Mouse (Mus musculus): Measurements from ENCODE around the gene Cog8. TPM values are rescaled to one million over a fixed set of nuclear protein-coding genes. Genes with fewer than 3 reads are reported as not detected.
"Not testable (repeated sequence)": the region's sequence is repeated elsewhere in the genome, so short reads cannot be mapped to it uniquely, and the experiment has no call there.

Cog8 gene
- total and polyA plus RNA-seq, 3 experiments = 27.0 to 27.2 TPM; not detected in 1

DNA sequence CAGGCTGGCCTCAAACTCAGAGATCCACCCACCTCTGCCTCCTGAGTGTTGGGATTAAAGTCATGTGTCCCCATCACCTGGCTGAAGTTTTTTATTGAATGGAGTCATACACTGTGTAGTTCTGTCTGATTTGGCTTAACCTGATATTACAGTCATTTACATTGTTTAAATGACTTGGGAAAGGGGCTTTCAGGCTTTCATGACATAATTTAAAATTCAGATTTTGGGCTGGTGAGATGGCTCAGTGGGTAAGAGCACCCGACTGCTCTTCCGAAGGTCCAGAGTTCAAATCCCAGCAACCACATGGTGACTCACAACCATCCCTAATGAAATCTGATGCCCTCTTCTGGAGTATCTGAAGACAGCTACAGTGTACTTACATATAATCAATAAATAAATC is 22.9 kb downstream of the Cog8 start:
- H3K4me3 ChIP-seq (ENCODE audit: control insufficient read depth in 1 of 2, insufficient read depth in 1 of 2, low read depth in 2 of 2, low read length in 2 of 2); H3K9me3 ChIP-seq (replicated peaks; ENCODE audit: insufficient read depth, low read length); H3K27me3 ChIP-seq (ENCODE audit: control insufficient read depth in 1 of 2, insufficient read depth in 2 of 2, low read length in 2 of 2); H3K9ac ChIP-seq (ENCODE audit: control insufficient read depth, low read depth, low read length, poor library complexity, severe bottlenecking); H3K27ac ChIP-seq (ENCODE audit: control insufficient read depth, low read depth, low read length); DNase-seq (ENCODE audit: low read depth, low spot score): not testable (repeated sequence)
- peaks cover 14% of the 10 kb centered on the region for H3K79me2 ChIP-seq (ENCODE audit: control insufficient read depth, insufficient read depth, low read length, poor library complexity)
- H3K36me3 ChIP-seq (ENCODE audit: control insufficient read depth in 1 of 2, insufficient read depth in 2 of 2, low read length in 2 of 2) = peaks cover 1 to 22% of the 10 kb centered on the region in 2 experiments; a peak in 3 of 4 replicates
- peak; percentile 68; the same call in 1 of the 2 replicates for TF ChIP-seq TBP (IDR thresholded peaks at IDR 0.05; ENCODE audit: low read depth, low read length)
- H3K4me1 ChIP-seq (ENCODE audit: control insufficient read depth in 1 of 2, insufficient read depth in 2 of 2, low read length in 2 of 2) = peaks cover 0 to 20% of the 10 kb centered on the region in 2 experiments; a peak in 3 of 4 replicates

DNA sequence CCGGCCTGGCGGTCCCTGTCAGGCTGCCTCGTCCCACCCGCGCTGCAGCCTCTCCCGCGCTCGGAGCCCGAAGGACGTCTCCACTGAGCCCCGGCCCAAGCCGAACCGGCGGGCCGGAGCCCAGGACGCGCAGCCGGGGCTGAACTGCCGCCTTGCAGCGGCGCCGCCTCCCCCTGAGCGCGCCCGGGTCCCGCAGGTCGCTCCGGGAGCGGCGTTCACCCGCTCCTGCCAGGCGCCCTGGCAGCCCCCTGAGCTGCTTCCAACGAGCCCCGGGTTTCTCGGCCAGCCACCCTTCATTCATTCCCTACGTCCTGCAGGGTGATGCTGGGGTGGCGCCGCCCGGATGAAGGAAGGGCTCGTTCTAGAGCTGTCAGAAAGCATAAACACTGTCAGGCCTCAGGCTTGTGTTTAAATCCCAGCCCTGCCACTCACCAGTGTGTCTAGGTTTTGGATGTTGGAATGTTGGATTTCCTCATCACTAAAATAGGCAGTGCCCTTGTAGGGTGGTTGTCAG is 24.9 kb downstream of the Cog8 start:
- TF ChIP-seq CTCF (IDR thresholded peaks at IDR 0.05 in 2 of 3, conservative IDR thresholded peaks at IDR 0.05 in 1 of 3; ENCODE audit: control insufficient read depth in 1 of 3, insufficient read depth in 1 of 3, low read depth in 2 of 3, low read length in 3 of 3, poor library complexity in 1 of 3, severe bottlenecking in 1 of 3) = no peak
- TF ChIP-seq UBTF (IDR thresholded peaks at IDR 0.05; ENCODE audit: borderline replicate concordance, insufficient read depth, low read depth, low read length) = no peak
- TF ChIP-seq MAX (IDR thresholded peaks at IDR 0.05; ENCODE audit: low read length) = no peak
- no peak for TF ChIP-seq KAT2A (conservative IDR thresholded peaks at IDR 0.05; ENCODE audit: low read depth, low read length)
- TF ChIP-seq NELFE (IDR thresholded peaks at IDR 0.05; ENCODE audit: low read depth, low read length) = no peak
- TF ChIP-seq TCF12 (IDR thresholded peaks at IDR 0.05; ENCODE audit: low read depth, low read length) = no peak
- no peak for TF ChIP-seq TBP (IDR thresholded peaks at IDR 0.05; ENCODE audit: low read depth, low read length)
- no peak for TF ChIP-seq CHD2 (IDR thresholded peaks at IDR 0.05; ENCODE audit: low read length)
- TF ChIP-seq JUND (IDR thresholded peaks at IDR 0.05; ENCODE audit: low read depth, low read length) = no peak
- peak; percentile 42 for TF ChIP-seq MXI1 (IDR thresholded peaks at IDR 0.05; ENCODE audit: low read depth, low read length)
- peak; percentile 59 for TF ChIP-seq SIN3A (IDR thresholded peaks at IDR 0.05; ENCODE audit: low read length)
- no peak for TF ChIP-seq MAZ (IDR thresholded peaks at IDR 0.05; ENCODE audit: low read depth, low read length)
- no peak for TF ChIP-seq GATA1 (IDR thresholded peaks at IDR 0.05; ENCODE audit: low read depth, low read length)
- peaks cover 0 to 22% of the 10 kb centered on the region in 2 experiments; a peak in 2 of 4 replicates for H3K36me3 ChIP-seq (ENCODE audit: control insufficient read depth in 1 of 2, insufficient read depth in 2 of 2, low read length in 2 of 2)
- H3K9me3 ChIP-seq (replicated peaks; ENCODE audit: insufficient read depth, low read length) = no peaks in the 10 kb centered on the region
- H3K9ac ChIP-seq (ENCODE audit: control insufficient read depth, low read depth, low read length, poor library complexity, severe bottlenecking) = peak overlapping the region; percentile 100
- DNase-seq (ENCODE audit: low read depth, low spot score) = peak; percentile 56
- H3K27ac ChIP-seq (ENCODE audit: control insufficient read depth, low read depth, low read length) = peak overlapping the region; percentile 85
- H3K4me3 ChIP-seq (ENCODE audit: control insufficient read depth in 1 of 2, insufficient read depth in 1 of 2, low read depth in 2 of 2, low read length in 2 of 2) = peak overlapping the region; percentile 92 to 99
- peaks cover 14% of the 10 kb centered on the region for H3K79me2 ChIP-seq (ENCODE audit: control insufficient read depth, insufficient read depth, low read length, poor library complexity)
- peaks cover 0 to 20% of the 10 kb centered on the region in 2 experiments; a peak in 3 of 4 replicates for H3K4me1 ChIP-seq (ENCODE audit: control insufficient read depth in 1 of 2, insufficient read depth in 2 of 2, low read length in 2 of 2)
- H3K27me3 ChIP-seq (ENCODE audit: control insufficient read depth in 1 of 2, insufficient read depth in 2 of 2, low read length in 2 of 2) = no peaks in the 10 kb centered on the region

Data from MEL (cell line).